Mouse (Mus musculus) right cerebral cortex, postnatal 36 days (tissue): ENCODE results near the gene Ccl11.

ENCODE experiments used
- DNase-seq, 2 experiments: peaks; one replicate each; pipeline ENCODE4 v3.0.0; 2022; ENCODE audit warnings: low spot score in 2 of 2, mixed read lengths in 1 of 2

Gene Ccl11

GRCm38 (mm10) chr11:82047746-82048415 lies 9.7 kb upstream of the Ccl11 start:
- DNase-seq = no peak

GRCm38 (mm10) chr11:82053849-82054248 lies 3.8 kb upstream of the Ccl11 start:
- no peak for DNase-seq

- no peak for DNase-seq
Measured at GRCm38 (mm10) chr11:82062226-82062625, 4.6 kb downstream of the Ccl11 start.

GRCm38 (mm10) chr11:82063454-82063853 lies 5.8 kb downstream of the Ccl11 start:
- DNase-seq = no peak

GRCm38 (mm10) chr11:82066953-82067571 lies 9.4 kb downstream of the Ccl11 start:
- DNase-seq = no peak

- no peak for DNase-seq
Measured at GRCm38 (mm10) chr11:82071076-82071475, 13.5 kb downstream of the Ccl11 start.

- no peak for DNase-seq
Measured at GRCm38 (mm10) chr11:82072374-82072773, 14.8 kb downstream of the Ccl11 start.

- no peak for DNase-seq
Measured at GRCm38 (mm10) chr11:82072984-82073383, 15.4 kb downstream of the Ccl11 start.

GRCm38 (mm10) chr11:82073686-82074085 lies 16.1 kb downstream of the Ccl11 start:
- no peak for DNase-seq

- no peak for DNase-seq
Measured at GRCm38 (mm10) chr11:82077031-82077430, 19.4 kb downstream of the Ccl11 start.

- DNase-seq = no peak
Measured at GRCm38 (mm10) chr11:82078136-82078730, 20.6 kb downstream of the Ccl11 start.

- DNase-seq = no peak
Measured at GRCm38 (mm10) chr11:82080865-82081264, 23.2 kb downstream of the Ccl11 start.

- DNase-seq = no peak
Measured at GRCm38 (mm10) chr11:82084360-82084759, 26.7 kb downstream of the Ccl11 start.

- no peak for DNase-seq
Measured at GRCm38 (mm10) chr11:82099511-82100323, 42.1 kb downstream of the Ccl11 start.

- no peak for DNase-seq
Measured at GRCm38 (mm10) chr11:82101087-82101486, 43.5 kb downstream of the Ccl11 start.

GRCm38 (mm10) chr11:82101529-82101928 lies 43.9 kb downstream of the Ccl11 start, which contains the start of gene Ccl12:
Gene Ccl12, plus strand, starts transcription at chr11:82101845.
- DNase-seq = no peak

GRCm38 (mm10) chr11:82109611-82110010 lies 52.0 kb downstream of the Ccl11 start:
- no peak for DNase-seq

- DNase-seq = no peak
Measured at GRCm38 (mm10) chr11:82110372-82111248, 53.0 kb downstream of the Ccl11 start.
